Mouse (Mus musculus): Measurements from ENCODE around the gene Kcnmb3.
"Not testable (repeated sequence)": the region's sequence is repeated elsewhere in the genome, so short reads cannot be mapped to it uniquely, and the experiment has no call there.

The Kcnmb3 gene

GRCm38 (mm10) chr3:32434016-32434415, 58.0 kb downstream of the Kcnmb3 start:
- no peak for DNase-seq (ENCODE audit: low read depth, low spot score)

DNA sequence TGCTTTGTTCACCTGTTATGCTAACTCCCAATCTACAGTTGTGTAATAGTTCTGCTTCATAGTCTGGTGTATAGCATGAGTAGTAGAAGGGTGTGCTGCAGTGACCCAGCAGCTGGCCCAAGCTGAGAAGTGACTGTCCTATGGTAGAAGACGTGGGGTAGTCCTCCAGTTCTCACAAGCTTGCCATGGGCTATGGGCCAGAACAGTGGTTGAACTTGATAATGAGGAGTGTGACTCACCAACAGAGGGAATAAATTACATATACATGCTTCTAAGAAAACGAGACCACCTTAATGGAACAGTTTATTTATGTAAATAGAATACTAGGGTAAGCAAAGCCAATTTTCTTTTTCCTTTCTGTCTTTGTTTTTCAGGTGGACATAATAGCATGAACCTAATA, 61.6 kb downstream of the Kcnmb3 start:
- DNase-seq (ENCODE audit: low read depth, low spot score), result no peak

DNA sequence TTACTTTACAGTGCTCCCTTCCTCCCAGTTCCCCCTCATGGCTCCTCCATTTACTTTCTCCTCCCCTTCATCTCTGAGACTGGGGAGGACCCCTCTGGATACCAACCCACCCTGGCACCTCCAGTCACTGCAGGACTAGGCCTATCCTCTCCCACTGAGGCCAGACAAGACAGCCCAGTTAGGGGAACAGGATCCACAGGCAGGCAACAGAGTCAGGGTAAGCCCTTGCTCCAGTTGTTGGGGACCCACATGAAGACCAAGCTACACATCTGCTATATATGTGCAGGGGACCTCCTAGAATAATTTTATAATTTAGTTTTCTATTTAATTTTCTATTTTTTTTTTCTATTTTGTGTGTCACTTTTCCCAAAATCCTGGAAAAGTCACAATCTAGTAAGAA, 62.7 kb downstream of the Kcnmb3 start:
- not testable (repeated sequence) for DNase-seq (ENCODE audit: low read depth, low spot score)

GRCm38 (mm10) chr3:32428921-32429320, 63.1 kb downstream of the Kcnmb3 start:
- no peak for DNase-seq (ENCODE audit: low read depth, low spot score)

GRCm38 (mm10) chr3:32428361-32428760, 63.7 kb downstream of the Kcnmb3 start:
- DNase-seq (ENCODE audit: low read depth, low spot score), result no peak

DNA sequence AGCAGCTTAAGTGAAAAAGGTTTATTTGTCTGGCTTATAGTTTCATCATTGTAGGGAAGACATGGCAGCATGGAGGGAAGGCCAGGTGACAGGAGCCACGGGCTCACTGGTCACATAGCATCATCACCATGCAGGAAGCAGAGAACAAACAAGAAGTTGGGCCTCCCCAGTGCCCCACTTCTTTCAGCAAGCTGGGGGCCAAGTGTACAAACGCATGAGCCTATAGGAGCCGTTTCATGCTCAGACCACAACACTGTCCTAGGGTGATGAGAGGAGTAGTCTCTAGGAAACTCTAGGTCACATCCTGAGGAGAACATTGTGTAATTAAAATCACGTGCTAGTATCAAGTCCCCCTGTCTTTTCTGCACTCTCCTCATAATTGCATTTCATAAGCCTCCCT, 64.3 kb downstream of the Kcnmb3 start:
- DNase-seq (ENCODE audit: low read depth, low spot score), result no peak
